Mouse (Mus musculus) small intestine, adult 2 months (tissue): Measurements from ENCODE around the gene Eaf2. TPM values are rescaled to one million over a fixed set of nuclear protein-coding genes. Genes with fewer than 3 reads are reported as not detected.
A peak's percentile ranks its signal among the peaks of the same experiment; 100 is the strongest.

Source experiments
- H3K27ac ChIP-seq: fragments of 200-500 bp; 2 replicates; pipeline ENCODE4 v1.5.1; 2012; ENCODE audit warnings: low read depth, low read length, control low read depth, inconsistent platforms; ENCODE audit not compliant: insufficient read depth
- H3K27me3 ChIP-seq: fragments of 200-500 bp; 2 replicates; pipeline ENCODE4 v1.6.1; 2012; ENCODE audit warnings: mild to moderate bottlenecking, moderate library complexity, low read length, inconsistent platforms; ENCODE audit not compliant: control insufficient read depth, insufficient read depth
- H3K36me3 ChIP-seq: fragments of 200-500 bp; 2 replicates; pipeline ENCODE4 v1.6.1; 2012; ENCODE audit warnings: mild to moderate bottlenecking, low read length, control low read depth, inconsistent platforms; ENCODE audit not compliant: control insufficient read depth, insufficient read depth
- H3K4me1 ChIP-seq: fragments of 200-500 bp; 2 replicates; pipeline ENCODE4 v1.6.1; 2012; ENCODE audit warnings: low read length, inconsistent platforms, mixed read lengths; ENCODE audit not compliant: control insufficient read depth, insufficient read depth, insufficient read length
- H3K4me3 ChIP-seq: fragments of 200-500 bp; 2 replicates; pipeline ENCODE4 v1.5.1; 2012; ENCODE audit warnings: low read depth, mild to moderate bottlenecking, control low read depth, inconsistent platforms, low read length, moderate library complexity
- CTCF ChIP-seq: fragments of 200-500 bp; IDR thresholded peaks from 2 replicates; pipeline ENCODE4 v1.5.1; 2012; ENCODE audit warnings: low read depth, mild to moderate bottlenecking, control low read depth, inconsistent platforms, low read length, moderate library complexity, mixed read lengths; ENCODE audit not compliant: insufficient replicate concordance, insufficient read length; ENCODE audit errors: extremely low read depth
- POLR2A ChIP-seq: fragments of 200-500 bp; IDR thresholded peaks from 2 replicates; pipeline ENCODE4 v1.6.1; 2012; ENCODE audit warnings: low read depth, mild to moderate bottlenecking, control low read depth, inconsistent platforms, low read length, moderate library complexity
- WGBS: fragments of 180-500 bp; shearing (Covaris S2); methylation state at CpG from one replicate; pipeline ENCODE4 v1.1.7; 2018; 5-methylcytosine and 5-hydroxymethylcytosine counted together
- polyA plus RNA-seq: library from polyadenylated mRNA; depleted of rRNA; stranded (reverse); fragments of >200 nt; gene quantifications from 2 replicates; pipeline ENCODE4 v1.2.3, GENCODE M21; 2012; rRNA removed

The Eaf2 gene
- 1.1 and 2.4 TPM in 2 replicates for polyA plus RNA-seq

GRCm38 (mm10) chr16:36874583-36875275, at the start of gene Eaf2, which contains the start of gene Golgb1:
TSS of gene Eaf2 (minus strand) at chr16:36875003.
TSS of gene Golgb1 (plus strand) at chr16:36875140.
- H3K27ac ChIP-seq = peak within 1 kb of the TSS; percentile 66
- H3K36me3 ChIP-seq = no peaks in the 10 kb centered on the region
- peak within 1 kb of the TSS; percentile 87 for H3K4me3 ChIP-seq
- peak; percentile 39; the same call in 1 of the 2 replicates for TF ChIP-seq POLR2A
- no peak for TF ChIP-seq CTCF
- peaks cover 11% of the 10 kb centered on the region; the same call in 1 of the 2 replicates for H3K4me1 ChIP-seq
- whole genome bisulfite sequencing = under 1% methylated on average over 43 of the region's 43 CpGs
- no peaks in the 10 kb centered on the region for H3K27me3 ChIP-seq

GRCm38 (mm10) chr16:36924312-36924711, 49.5 kb upstream of the Eaf2 start:
- Histone ChIP-seq H3K4me3 (no peak overlapping the region), H3K27me3 (no peaks in the 10 kb centered on the region), H3K4me1 (no peaks in the 10 kb centered on the region), H3K27ac (no peak overlapping the region), H3K36me3 (peaks cover 67% of the 10 kb centered on the region)
- no peak for TF ChIP-seq CTCF
- TF ChIP-seq POLR2A = no peak
- WGBS = 91% methylated on average over 8 of the region's 8 CpGs

- no peaks in the 10 kb centered on the region for H3K4me1 ChIP-seq
- H3K27ac ChIP-seq = no peak overlapping the region
- H3K36me3 ChIP-seq = peaks cover 67% of the 10 kb centered on the region
- TF ChIP-seq CTCF (no peak), POLR2A (no peak)
- whole genome bisulfite sequencing = 87% methylated on average over 6 of the region's 6 CpGs
- no peak overlapping the region for H3K4me3 ChIP-seq
- no peaks in the 10 kb centered on the region for H3K27me3 ChIP-seq
These were observed 47.2 kb upstream of the Eaf2 start for GRCm38 (mm10) chr16:36921980-36922379.

- WGBS = 93% methylated on average over 8 of the region's 8 CpGs
- Histone ChIP-seq H3K4me3 (no peak overlapping the region), H3K36me3 (peaks cover 66% of the 10 kb centered on the region), H3K27ac (no peak overlapping the region), H3K4me1 (no peaks in the 10 kb centered on the region), H3K27me3 (no peaks in the 10 kb centered on the region)
- TF ChIP-seq POLR2A = no peak
- no peak for TF ChIP-seq CTCF
These were observed 46.3 kb upstream of the Eaf2 start for GRCm38 (mm10) chr16:36921067-36921613.

GRCm38 (mm10) chr16:36920410-36920809, 45.6 kb upstream of the Eaf2 start:
- Histone ChIP-seq H3K4me3 (no peak overlapping the region), H3K4me1 (no peaks in the 10 kb centered on the region), H3K36me3 (peaks cover 67% of the 10 kb centered on the region), H3K27me3 (no peaks in the 10 kb centered on the region), H3K27ac (no peak overlapping the region)
- no peak for TF ChIP-seq POLR2A
- TF ChIP-seq CTCF = no peak
- WGBS = 68% methylated on average over 3 of the region's 3 CpGs

GRCm38 (mm10) chr16:36918505-36918904, 43.7 kb upstream of the Eaf2 start:
- WGBS = 90% methylated on average over 10 of the region's 10 CpGs
- no peak overlapping the region for H3K4me3 ChIP-seq
- peaks cover 74% of the 10 kb centered on the region for H3K36me3 ChIP-seq

GRCm38 (mm10) chr16:36914195-36914594, 39.4 kb upstream of the Eaf2 start:
- no peak for TF ChIP-seq POLR2A
- TF ChIP-seq CTCF = no peak
- peaks cover 71% of the 10 kb centered on the region for H3K36me3 ChIP-seq

More at GRCm38 (mm10) chr16:36918505-36918904, 43.7 kb upstream of the Eaf2 start:
- no peaks in the 10 kb centered on the region for H3K4me1 ChIP-seq
- H3K27me3 ChIP-seq = no peaks in the 10 kb centered on the region
- H3K27ac ChIP-seq = no peak overlapping the region
- TF ChIP-seq CTCF (no peak), POLR2A (no peak)

More at GRCm38 (mm10) chr16:36914195-36914594, 39.4 kb upstream of the Eaf2 start:
- H3K27ac ChIP-seq = no peak overlapping the region
- WGBS = 72% methylated on average over 5 of the region's 5 CpGs
- H3K4me3 ChIP-seq = no peak overlapping the region
- no peaks in the 10 kb centered on the region for H3K4me1 ChIP-seq
- no peaks in the 10 kb centered on the region for H3K27me3 ChIP-seq
